Mouse (Mus musculus) CH12.LX (cell line): ENCODE measurements around the gene Npas3.

ENCODE experiments used
- CTCF ChIP-seq, 2 experiments: IDR thresholded peaks in 1 of 2; conservative IDR thresholded peaks in 1 of 2; 2 replicates each; pipeline ENCODE4 v1.5.1; 2011 to 2012; ENCODE audit warnings: low read depth in 2 of 2, low read length in 2 of 2, improper control_type of control experiment in 1 of 2, inconsistent platforms in 1 of 2, mild to moderate bottlenecking in 1 of 2, moderate library complexity in 1 of 2
- JUND ChIP-seq: conservative IDR thresholded peaks from 2 replicates; pipeline ENCODE4 v1.6.1; 2011; ENCODE audit warnings: low read depth, low read length, improper control_type of control experiment
- MAX ChIP-seq: IDR thresholded peaks from 2 replicates; pipeline ENCODE4 v1.6.1; 2011; ENCODE audit warnings: low read length, improper control_type of control experiment
- MAZ ChIP-seq: IDR thresholded peaks from 2 replicates; pipeline ENCODE4 v1.6.1; 2012; ENCODE audit warnings: low read depth, mild to moderate bottlenecking, inconsistent platforms, low read length, improper control_type of control experiment, moderate library complexity
- MXI1 ChIP-seq: IDR thresholded peaks from 2 replicates; pipeline ENCODE4 v1.6.1; 2011; ENCODE audit warnings: mild to moderate bottlenecking, low read depth, low read length, improper control_type of control experiment
- POLR2A ChIP-seq: IDR thresholded peaks from 2 replicates; pipeline ENCODE4 v1.6.1; 2011; ENCODE audit warnings: low read depth, mild to moderate bottlenecking, improper control_type of control experiment, low read length
- POLR2AphosphoS2 ChIP-seq: IDR thresholded peaks from 2 replicates; pipeline ENCODE4 v1.6.1; 2011; ENCODE audit warnings: low read depth, low read length, improper control_type of control experiment
- RAD21 ChIP-seq: IDR thresholded peaks from 2 replicates; pipeline ENCODE4 v1.6.1; 2011; ENCODE audit warnings: low read depth, mild to moderate bottlenecking, low read length, improper control_type of control experiment, moderate library complexity
- SIN3A ChIP-seq: IDR thresholded peaks from 2 replicates; pipeline ENCODE4 v1.6.1; 2012; ENCODE audit warnings: low read length, improper control_type of control experiment, inconsistent platforms
- TCF12 ChIP-seq: IDR thresholded peaks from 2 replicates; pipeline ENCODE4 v1.6.1; 2014; ENCODE audit warnings: low read depth, mild to moderate bottlenecking, inconsistent platforms, low read length, improper control_type of control experiment
- USF1 ChIP-seq: IDR thresholded peaks from 2 replicates; pipeline ENCODE4 v1.6.1; 2014; ENCODE audit warnings: low read depth, mild to moderate bottlenecking, inconsistent platforms, low read length, improper control_type of control experiment
- USF2 ChIP-seq: conservative IDR thresholded peaks from 2 replicates; pipeline ENCODE4 v1.6.1; 2011; ENCODE audit warnings: low read depth, low read length, improper control_type of control experiment
- ZC3H11A ChIP-seq: IDR thresholded peaks from 2 replicates; pipeline ENCODE4 v1.6.1; 2012; ENCODE audit warnings: low read depth, mild to moderate bottlenecking, inconsistent platforms, low read length, improper control_type of control experiment

DNA sequence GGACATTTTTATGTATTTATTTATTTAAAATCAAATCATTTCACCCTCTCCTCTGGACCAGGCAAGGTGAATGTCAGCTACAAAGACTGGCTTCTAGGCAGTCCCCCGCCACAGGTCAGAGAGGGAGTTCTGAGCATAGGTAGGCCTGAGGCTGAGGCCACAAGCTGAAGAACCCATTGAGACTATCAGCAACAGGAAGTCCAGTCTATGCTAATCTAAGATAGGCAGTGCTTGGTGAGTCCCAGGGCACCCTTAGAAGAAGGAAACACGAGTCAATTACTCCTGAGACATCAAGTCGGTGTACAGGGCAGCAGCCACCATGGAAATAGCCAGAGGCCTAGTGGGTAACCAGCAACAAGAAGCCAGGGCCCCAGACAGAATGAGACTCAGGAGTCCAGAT, 857.5 kb downstream of the Npas3 start:
- TF ChIP-seq POLR2A (no peak), USF1 (no peak), MAZ (no peak), MXI1 (no peak), CTCF (conservative IDR thresholded peaks at IDR 0.05 in 1 of 2, IDR thresholded peaks at IDR 0.05 in 1 of 2; ENCODE audit: low read depth in 2 of 2, low read length in 2 of 2) (no peak), JUND (no peak), SIN3A (no peak), ZC3H11A (no peak), RAD21 (no peak), POLR2AphosphoS2 (no peak), TCF12 (no peak), MAX (no peak), USF2 (no peak)
